Mouse (Mus musculus) kidney, postnatal 4 days (tissue): ENCODE results near the gene Enpp3.

Experiments
- DNase-seq, 2 experiments: peaks; one replicate each; pipeline ENCODE4 v3.0.0; 2021; ENCODE audit warnings: mixed read lengths in 2 of 2

The Enpp3 gene

GRCm38 (mm10) chr10:24842676-24843075 is at the start of gene Enpp3:
Enpp3 (minus strand) TSS chr10:24842823.
- DNase-seq = no peak

- DNase-seq = no peak
These were observed 45.7 kb upstream of the Enpp3 start for GRCm38 (mm10) chr10:24888343-24888742.

- peak; percentile 50 to 62 for DNase-seq
These were observed 43.4 kb upstream of the Enpp3 start for GRCm38 (mm10) chr10:24886008-24886407.

- DNase-seq = peak in 1 of 2 experiments; percentile 15
These were observed 31.0 kb upstream of the Enpp3 start for GRCm38 (mm10) chr10:24873624-24874023.

- DNase-seq = peak; percentile 98 to 99
These were observed 27.2 kb upstream of the Enpp3 start, which contains the start of gene Med23 for GRCm38 (mm10) chr10:24869760-24870290. Med23 (plus strand) TSS chr10:24869986.

- DNase-seq = peak; percentile 11 to 16
These were observed 21.8 kb upstream of the Enpp3 start for GRCm38 (mm10) chr10:24864434-24864833.

- no peak for DNase-seq
These were observed 20.5 kb upstream of the Enpp3 start for GRCm38 (mm10) chr10:24863146-24863545.

GRCm38 (mm10) chr10:24841998-24842397 is 625 bp downstream of the Enpp3 start:
- DNase-seq = no peak

- no peak for DNase-seq
These were observed 1.8 kb downstream of the Enpp3 start for GRCm38 (mm10) chr10:24840795-24841194.

- DNase-seq = no peak
These were observed 6.1 kb downstream of the Enpp3 start for GRCm38 (mm10) chr10:24836366-24837038.

- DNase-seq = no peak
These were observed 6.8 kb downstream of the Enpp3 start for GRCm38 (mm10) chr10:24835702-24836342.

- DNase-seq = no peak
These were observed 7.8 kb downstream of the Enpp3 start for GRCm38 (mm10) chr10:24834634-24835371.

- DNase-seq = no peak
These were observed 10.3 kb downstream of the Enpp3 start for GRCm38 (mm10) chr10:24832306-24832705.

GRCm38 (mm10) chr10:24831377-24832095 is 11.1 kb downstream of the Enpp3 start:
- no peak for DNase-seq

- no peak for DNase-seq
These were observed 12.2 kb downstream of the Enpp3 start for GRCm38 (mm10) chr10:24830448-24830847.

- no peak for DNase-seq
These were observed 14.5 kb downstream of the Enpp3 start for GRCm38 (mm10) chr10:24828136-24828535.

GRCm38 (mm10) chr10:24826130-24826529 is 16.5 kb downstream of the Enpp3 start:
- DNase-seq = no peak

- no peak for DNase-seq
These were observed 17.1 kb downstream of the Enpp3 start for GRCm38 (mm10) chr10:24825456-24826081.

GRCm38 (mm10) chr10:24824621-24825020 is 18.0 kb downstream of the Enpp3 start:
- DNase-seq = no peak

GRCm38 (mm10) chr10:24823697-24824535 is 18.7 kb downstream of the Enpp3 start:
- DNase-seq = no peak

- DNase-seq = no peak
These were observed 19.4 kb downstream of the Enpp3 start for GRCm38 (mm10) chr10:24823265-24823664.
